Mouse (Mus musculus): ENCODE results near the gene Fkbp5. TPM values are rescaled to one million over a fixed set of nuclear protein-coding genes. Genes with fewer than 3 reads are reported as not detected.
"Not testable (repeated sequence)": the region's sequence is repeated elsewhere in the genome, so short reads cannot be mapped to it uniquely, and the experiment has no call there.

Fkbp5 gene
- total RNA-seq (2021): 10 to 100 TPM; 40.4 to 69.3 TPM

GRCm38 (mm10) chr17:28517441-28517955 lies at the start of gene Fkbp5:
Gene Fkbp5 (minus strand): TSS chr17:28517527.
- DNase-seq (ENCODE audit: low spot score in 2 of 2): no peak
- intact Hi-C loops (cut with DNase I): no loop called here

GRCm38 (mm10) chr17:28565181-28565580 lies 47.9 kb upstream of the Fkbp5 start:
- intact Hi-C loops (cut with DNase I): no loop called here
- DNase-seq (ENCODE audit: low spot score in 2 of 2): no peak

GRCm38 (mm10) chr17:28561613-28562012 lies 44.3 kb upstream of the Fkbp5 start:
- intact Hi-C loops (cut with DNase I): no loop called here
- DNase-seq (ENCODE audit: low spot score in 2 of 2): no peak

GRCm38 (mm10) chr17:28560598-28560997 lies 43.3 kb upstream of the Fkbp5 start, which contains the start of gene Clps:
Gene Clps (minus strand): TSS chr17:28560766.
- no peak for DNase-seq (ENCODE audit: low spot score in 2 of 2)
- intact Hi-C loops (cut with DNase I): no loop called here

- no peak for DNase-seq (ENCODE audit: low spot score in 2 of 2)
- intact Hi-C loops (cut with DNase I): no loop called here
These were observed 40.4 kb upstream of the Fkbp5 start for GRCm38 (mm10) chr17:28557772-28558171.

- intact Hi-C loops (cut with DNase I): no loop called here
- DNase-seq (ENCODE audit: low spot score in 2 of 2): no peak
These were observed 39.5 kb upstream of the Fkbp5 start for GRCm38 (mm10) chr17:28556635-28557396.

GRCm38 (mm10) chr17:28554021-28554420 lies 36.7 kb upstream of the Fkbp5 start:
- intact Hi-C loops (cut with DNase I): not testable (repeated sequence)

GRCm38 (mm10) chr17:28553040-28553793 lies 35.9 kb upstream of the Fkbp5 start:
- intact Hi-C loops (cut with DNase I): no loop called here
- peak; percentile 54 for DNase-seq (ENCODE audit: low spot score in 2 of 2)

More at GRCm38 (mm10) chr17:28554021-28554420, 36.7 kb upstream of the Fkbp5 start:
- DNase-seq (ENCODE audit: low spot score in 2 of 2): not testable (repeated sequence)

- DNase-seq (ENCODE audit: low spot score in 2 of 2): no peak
- intact Hi-C loops (cut with DNase I): no loop called here
These were observed 31.8 kb upstream of the Fkbp5 start, which contains the start of gene Clpsl2 for GRCm38 (mm10) chr17:28549111-28549510. Gene Clpsl2 (plus strand): TSS chr17:28549411.

GRCm38 (mm10) chr17:28548550-28548949 lies 31.2 kb upstream of the Fkbp5 start:
- no peak for DNase-seq (ENCODE audit: low spot score in 2 of 2)
- intact Hi-C loops (cut with DNase I): no loop called here

- intact Hi-C loops (cut with DNase I): no loop called here
- DNase-seq (ENCODE audit: low spot score in 2 of 2): no peak
These were observed 29.6 kb upstream of the Fkbp5 start for GRCm38 (mm10) chr17:28546925-28547324.

- no peak for DNase-seq (ENCODE audit: low spot score in 2 of 2)
- intact Hi-C loops (cut with DNase I): no loop called here
These were observed 20.6 kb upstream of the Fkbp5 start for GRCm38 (mm10) chr17:28537881-28538280.

- no peak for DNase-seq (ENCODE audit: low spot score in 2 of 2)
- intact Hi-C loops (cut with DNase I): no loop called here
These were observed 16.0 kb upstream of the Fkbp5 start for GRCm38 (mm10) chr17:28533327-28533726.

- no peak for DNase-seq (ENCODE audit: low spot score in 2 of 2)
- intact Hi-C loops (cut with DNase I): no loop called here
These were observed 15.2 kb upstream of the Fkbp5 start for GRCm38 (mm10) chr17:28532557-28532956.

- DNase-seq (ENCODE audit: low spot score in 2 of 2): no peak
- intact Hi-C loops (cut with DNase I): no loop called here
These were observed 14.6 kb upstream of the Fkbp5 start for GRCm38 (mm10) chr17:28531946-28532345.

GRCm38 (mm10) chr17:28530506-28530905 lies 13.2 kb upstream of the Fkbp5 start, which contains the start of gene Armc12:
Gene Armc12 (plus strand): TSS chr17:28530806.
- intact Hi-C loops (cut with DNase I): no loop called here
- DNase-seq (ENCODE audit: low spot score in 2 of 2): no peak

GRCm38 (mm10) chr17:28529116-28529515 lies 11.8 kb upstream of the Fkbp5 start:
- intact Hi-C loops (cut with DNase I): loop anchor here (5.0 kb wide), 1 partner anchor 302 kb away; no protein-coding TSS in a partner anchor
- no peak for DNase-seq (ENCODE audit: low spot score in 2 of 2)

- DNase-seq (ENCODE audit: low spot score in 2 of 2): peak; percentile 84 to 88
These were observed 10.7 kb upstream of the Fkbp5 start for GRCm38 (mm10) chr17:28528043-28528351.

GRCm38 (mm10) chr17:28527184-28528042 lies 10.1 kb upstream of the Fkbp5 start:
- DNase-seq (ENCODE audit: low spot score in 2 of 2): no peak
- intact Hi-C loops (cut with DNase I): loop anchor here (1.0 to 5.0 kb wide), 3 partner anchors 120 to 300 kb away; no protein-coding TSS in a partner anchor

More at GRCm38 (mm10) chr17:28528043-28528351, 10.7 kb upstream of the Fkbp5 start:
- intact Hi-C loops (cut with DNase I): loop anchor here (1.0 to 5.0 kb wide), 3 partner anchors 121 to 301 kb away; no protein-coding TSS in a partner anchor
